Mouse (Mus musculus) testis, adult 2 months (tissue): ENCODE measurements around the gene Tgtp2. TPM values are rescaled to one million over a fixed set of nuclear protein-coding genes. Genes with fewer than 3 reads are reported as not detected.
"Not testable (repeated sequence)": the region's sequence is repeated elsewhere in the genome, so short reads cannot be mapped to it uniquely, and the experiment has no call there.

Source experiments
- H3K27ac ChIP-seq: fragments of 200-500 bp; 2 replicates; pipeline ENCODE4 v1.5.1; 2012; ENCODE audit warnings: low read depth, low read length; ENCODE audit not compliant: control insufficient read depth, insufficient read depth
- H3K27me3 ChIP-seq: fragments of 200-500 bp; 2 replicates; pipeline ENCODE4 v1.6.1; 2012; ENCODE audit warnings: mild to moderate bottlenecking, low read length, moderate library complexity; ENCODE audit not compliant: control insufficient read depth, insufficient read depth
- H3K36me3 ChIP-seq: fragments of 200-500 bp; 2 replicates; pipeline ENCODE4 v1.6.1; 2012; ENCODE audit warnings: mild to moderate bottlenecking, low read length; ENCODE audit not compliant: control insufficient read depth, insufficient read depth
- H3K4me1 ChIP-seq: fragments of 200-500 bp; 2 replicates; pipeline ENCODE4 v1.6.1; 2012; ENCODE audit warnings: low read length; ENCODE audit not compliant: control insufficient read depth, insufficient read depth
- H3K4me3 ChIP-seq: fragments of 200-500 bp; 2 replicates; pipeline ENCODE4 v1.5.1; 2012; ENCODE audit warnings: low read depth, mild to moderate bottlenecking, low read length, moderate library complexity, mixed read lengths; ENCODE audit not compliant: control insufficient read depth
- CTCF ChIP-seq: fragments of 200-500 bp; IDR thresholded peaks from 2 replicates; pipeline ENCODE4 v1.5.1; 2012; ENCODE audit warnings: low read depth, mild to moderate bottlenecking, inconsistent platforms, low read length, moderate library complexity; ENCODE audit not compliant: control insufficient read depth, insufficient read depth, insufficient replicate concordance
- POLR2A ChIP-seq: fragments of 200-500 bp; IDR thresholded peaks from 2 replicates; pipeline ENCODE4 v1.6.1; 2012; ENCODE audit warnings: low read depth, mild to moderate bottlenecking, inconsistent platforms, low read length, moderate library complexity; ENCODE audit not compliant: control insufficient read depth
- polyA plus RNA-seq: library from polyadenylated mRNA; depleted of rRNA; stranded (reverse); fragments of >200 nt; gene quantifications from 2 replicates; pipeline ENCODE4 v1.2.3, GENCODE M21; 2012

Gene Tgtp2
- polyA plus RNA-seq, 1 experiment, result 0.63 TPM

- Histone ChIP-seq H3K4me1 (peaks cover 7% of the 10 kb centered on the region), H3K4me3 (no peak overlapping the region), H3K27ac (no peak overlapping the region), H3K27me3 (no peaks in the 10 kb centered on the region), H3K36me3 (no peaks in the 10 kb centered on the region)
- TF ChIP-seq CTCF (no peak), POLR2A (no peak)
Observed at GRCm38 (mm10) chr11:49084385-49084784, 20.4 kb upstream of the Tgtp2 start.

- Histone ChIP-seq H3K36me3 (no peaks in the 10 kb centered on the region), H3K27me3 (no peaks in the 10 kb centered on the region), H3K4me3 (no peak overlapping the region), H3K27ac (no peak overlapping the region), H3K4me1 (peaks cover 7% of the 10 kb centered on the region)
- TF ChIP-seq CTCF (no peak), POLR2A (no peak)
Observed at GRCm38 (mm10) chr11:49083808-49084207, 19.8 kb upstream of the Tgtp2 start.

DNA sequence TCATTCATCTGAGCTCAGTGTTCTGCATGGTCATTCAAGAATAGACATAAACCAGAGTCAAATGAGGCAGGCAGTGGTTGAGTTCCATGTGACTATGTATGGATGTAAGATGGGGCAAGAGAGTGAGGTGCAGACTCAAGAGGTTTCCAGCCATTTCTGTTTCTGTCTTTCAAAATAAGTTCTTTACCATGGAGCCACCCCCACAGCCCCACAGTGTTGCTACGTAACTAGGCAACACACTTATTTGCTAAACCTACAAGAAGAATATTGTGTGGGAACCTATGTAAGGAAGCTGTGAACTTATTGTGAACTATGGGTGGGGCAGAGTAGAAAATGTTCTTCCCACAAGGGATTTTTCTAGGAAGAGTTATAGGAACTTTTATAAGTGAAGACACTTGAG lies 19.1 kb upstream of the Tgtp2 start:
- H3K27ac ChIP-seq, result no peak overlapping the region
- no peak overlapping the region for H3K4me3 ChIP-seq
- no peaks in the 10 kb centered on the region for H3K36me3 ChIP-seq
- TF ChIP-seq CTCF, result no peak
- no peak for TF ChIP-seq POLR2A
- H3K4me1 ChIP-seq, result peaks cover 4% of the 10 kb centered on the region
- no peaks in the 10 kb centered on the region for H3K27me3 ChIP-seq

- Histone ChIP-seq H3K27me3 (no peaks in the 10 kb centered on the region), H3K4me3 (no peak overlapping the region), H3K36me3 (no peaks in the 10 kb centered on the region), H3K27ac (no peak overlapping the region), H3K4me1 (no peaks in the 10 kb centered on the region)
- TF ChIP-seq CTCF, result no peak
- TF ChIP-seq POLR2A, result no peak
Observed at GRCm38 (mm10) chr11:49081886-49082285, 17.9 kb upstream of the Tgtp2 start.

DNA sequence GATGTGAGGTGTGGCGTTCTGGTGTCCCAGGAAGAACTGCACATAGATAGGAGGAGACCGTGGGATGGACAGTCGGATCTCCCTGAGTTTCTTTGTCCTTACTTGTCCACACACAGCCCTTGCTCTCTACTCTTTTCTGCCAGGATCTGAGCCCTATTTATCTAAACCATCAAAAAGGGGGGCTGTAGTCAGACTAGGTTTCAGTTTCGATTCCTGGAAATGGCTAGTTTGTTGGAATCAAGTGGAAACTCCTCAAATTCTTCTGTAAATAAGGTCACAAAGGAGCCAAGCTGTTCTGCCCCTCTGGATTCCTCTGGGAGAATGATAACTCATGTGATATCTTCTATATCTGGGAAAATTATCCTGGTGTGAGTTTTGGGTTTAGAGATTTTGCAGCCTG lies 17.4 kb upstream of the Tgtp2 start:
- no peaks in the 10 kb centered on the region for H3K36me3 ChIP-seq
- H3K4me1 ChIP-seq, result no peaks in the 10 kb centered on the region
- TF ChIP-seq POLR2A (no peak), CTCF (no peak)
- no peak overlapping the region for H3K27ac ChIP-seq
- H3K4me3 ChIP-seq, result no peak overlapping the region
- H3K27me3 ChIP-seq, result no peaks in the 10 kb centered on the region

DNA sequence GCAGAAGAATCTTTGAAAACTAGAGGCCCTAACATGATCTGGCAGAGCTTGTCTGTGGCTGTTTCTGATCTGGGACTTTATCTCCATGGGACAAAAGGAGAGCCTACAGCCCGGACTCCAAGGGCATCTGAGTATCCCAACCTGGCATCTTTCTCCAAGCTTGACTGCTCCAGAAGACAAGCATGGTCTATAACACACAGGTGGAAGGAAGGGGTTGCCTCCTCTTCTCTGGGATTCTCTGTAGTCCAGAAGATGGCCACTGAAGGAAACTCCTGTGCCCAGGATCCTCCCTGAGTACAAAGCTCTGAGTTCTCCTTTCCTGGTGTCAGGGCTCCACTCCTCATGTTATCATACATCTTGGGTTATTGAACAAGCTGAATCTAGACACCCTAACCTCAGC lies 16.6 kb upstream of the Tgtp2 start:
- no peak for TF ChIP-seq POLR2A
- TF ChIP-seq CTCF, result no peak
- Histone ChIP-seq H3K36me3 (no peaks in the 10 kb centered on the region), H3K27ac (no peak overlapping the region), H3K4me1 (no peaks in the 10 kb centered on the region), H3K27me3 (no peaks in the 10 kb centered on the region), H3K4me3 (no peak overlapping the region)

DNA sequence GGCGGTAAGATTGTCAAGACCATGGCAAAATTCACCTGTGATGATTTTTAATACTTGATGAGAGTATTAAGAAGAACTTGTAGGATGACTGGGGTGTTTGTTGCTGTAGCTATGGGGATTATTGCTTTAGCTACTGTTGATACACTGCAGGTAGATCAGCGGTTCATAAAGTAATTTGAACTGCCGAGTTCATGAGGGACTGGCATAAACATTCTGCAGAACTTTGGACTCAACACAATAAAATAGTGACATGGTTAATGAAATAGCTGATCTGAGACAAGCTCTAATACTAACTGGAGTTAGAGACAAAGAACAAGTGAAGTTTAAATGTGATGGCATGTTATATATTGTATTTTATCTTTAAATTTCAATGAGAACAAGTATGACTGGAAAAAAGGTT lies 14.7 kb upstream of the Tgtp2 start:
- Histone ChIP-seq H3K27me3 (no peaks in the 10 kb centered on the region), H3K4me3 (no peak overlapping the region), H3K27ac (no peak overlapping the region), H3K36me3 (no peaks in the 10 kb centered on the region), H3K4me1 (no peaks in the 10 kb centered on the region)
- no peak for TF ChIP-seq POLR2A
- no peak for TF ChIP-seq CTCF

- Histone ChIP-seq H3K4me3 (no peak overlapping the region), H3K27me3 (no peaks in the 10 kb centered on the region), H3K4me1 (no peaks in the 10 kb centered on the region), H3K36me3 (no peaks in the 10 kb centered on the region), H3K27ac (no peak overlapping the region)
- TF ChIP-seq POLR2A (no peak), CTCF (no peak)
Observed at GRCm38 (mm10) chr11:49077012-49077411, 13.0 kb upstream of the Tgtp2 start.

- not testable (repeated sequence) for H3K27ac ChIP-seq, H3K4me3 ChIP-seq, H3K4me1 ChIP-seq, H3K36me3 ChIP-seq, H3K27me3 ChIP-seq
Observed at GRCm38 (mm10) chr11:49076001-49076757, 12.2 kb upstream of the Tgtp2 start, which contains the start of gene Ifi47. TSS of gene Ifi47 (plus strand) at chr11:49076587.
